10 mouse cellular contexts compared by ENCODE assay signal in the genomic region with DNA sequence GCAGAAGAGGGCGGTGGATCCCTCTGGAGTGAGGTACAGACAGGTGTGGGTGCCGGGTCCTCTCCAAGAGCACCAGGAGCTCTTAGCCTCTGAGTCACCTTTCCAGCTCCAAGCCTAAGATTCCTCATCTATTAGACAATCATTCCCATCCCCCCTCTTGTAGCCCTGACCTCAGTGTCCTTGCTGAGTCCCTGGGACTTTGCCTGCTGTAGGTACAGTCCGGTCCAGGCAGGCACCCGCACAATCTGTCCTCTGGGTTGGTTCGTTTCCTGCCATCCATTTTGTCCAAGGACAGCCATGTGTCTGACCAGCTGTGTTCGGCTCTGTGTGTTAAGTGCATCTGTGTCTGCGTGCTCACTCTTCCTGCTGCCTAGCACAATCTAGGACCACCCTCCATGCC. TPM values are rescaled to one million over a fixed set of nuclear protein-coding genes. Genes with fewer than 3 reads are reported as not detected.
A peak's percentile ranks its signal among the peaks of the same experiment; 100 is the strongest.
DNase-seq lines count a peak whose midpoint lies in the region; ATAC-seq and TF ChIP-seq lines count a peak whose summit lies in the region.
"Had no signal": no experiment of that assay in that cellular context is flagged by ENCODE, and none has a peak within 500 bp of the region (broad histone marks: within the 10 kb centered on the region; RNA-seq: fewer than 3 reads in every experiment).

No protein-coding gene starts in this region.

- H3K4me3 ChIP-seq in heart, embryonic 10.5 days: no peak overlapping the region
- no peak overlapping the region for H3K4me3 ChIP-seq in testis, adult 2 months (ENCODE audit: control insufficient read depth, low read depth, low read length)
- H3K4me3 ChIP-seq in hindbrain, embryonic 16.5 days (ENCODE audit: low read length): no peak overlapping the region
- no peak overlapping the region for H3K4me3 ChIP-seq in stomach, postnatal 0 days (ENCODE audit: low read depth, low read length)

- H3K27ac ChIP-seq in heart, embryonic 10.5 days: peak overlapping the region; percentile 78
- peak overlapping the region; percentile 94 for H3K27ac ChIP-seq in testis, adult 2 months (ENCODE audit: control insufficient read depth, insufficient read depth, low read depth, low read length)
- peak overlapping the region; percentile 19 for H3K27ac ChIP-seq in hindbrain, embryonic 16.5 days (ENCODE audit: low read depth, low read length)
- peak overlapping the region; percentile 77 for H3K27ac ChIP-seq in stomach, postnatal 0 days (replicated peaks)

- peaks cover 20% of the 10 kb centered on the region for H3K4me1 ChIP-seq in heart, embryonic 10.5 days
- peaks cover 11% of the 10 kb centered on the region for H3K4me1 ChIP-seq in testis, adult 2 months (ENCODE audit: control insufficient read depth, insufficient read depth, low read length)
- no peaks in the 10 kb centered on the region; the same call in 1 of the 2 replicates for H3K4me1 ChIP-seq in hindbrain, embryonic 16.5 days (ENCODE audit: control insufficient read depth, insufficient read depth, low read depth, low read length)
- no peaks in the 10 kb centered on the region; the same call in 1 of the 2 replicates for H3K4me1 ChIP-seq in stomach, postnatal 0 days (replicated peaks; ENCODE audit: control insufficient read depth, insufficient read depth)

- no peak for TF ChIP-seq CTCF in testis, adult 2 months (IDR thresholded peaks at IDR 0.05; ENCODE audit: control insufficient read depth, insufficient read depth, insufficient replicate concordance, low read depth, low read length)
- no peak for TF ChIP-seq CTCF in stomach, postnatal 0 days (IDR thresholded peaks at IDR 0.05; ENCODE audit: low read depth)

- no peaks in the 10 kb centered on the region for H3K27me3 ChIP-seq in heart, embryonic 10.5 days (ENCODE audit: insufficient read depth, poor library complexity, severe bottlenecking)
- H3K27me3 ChIP-seq in testis, adult 2 months (ENCODE audit: control insufficient read depth, insufficient read depth, low read length): no peaks in the 10 kb centered on the region
- no peaks in the 10 kb centered on the region for H3K27me3 ChIP-seq in hindbrain, embryonic 16.5 days (replicated peaks; ENCODE audit: control insufficient read depth, insufficient read depth, low read length)
- no peaks in the 10 kb centered on the region for H3K27me3 ChIP-seq in stomach, postnatal 0 days (ENCODE audit: control insufficient read depth, insufficient read depth, low read length)
- H3K27me3 ChIP-seq: CH12.LX had no signal

- peaks cover 44% of the 10 kb centered on the region for H3K36me3 ChIP-seq in heart, embryonic 10.5 days
- peaks cover 1% of the 10 kb centered on the region; the same call in 1 of the 2 replicates for H3K36me3 ChIP-seq in testis, adult 2 months (ENCODE audit: control insufficient read depth, insufficient read depth, low read length)
- H3K36me3 ChIP-seq in hindbrain, embryonic 16.5 days (ENCODE audit: control insufficient read depth, insufficient read depth, low read length): peaks cover 15% of the 10 kb centered on the region
- peaks cover 18% of the 10 kb centered on the region for H3K36me3 ChIP-seq in stomach, postnatal 0 days (ENCODE audit: control insufficient read depth, insufficient read depth, low read length)

- DNase-seq in heart, embryonic 10.5 days (ENCODE audit: low spot score): no peak
- no peak for DNase-seq in heart, adult 9 months (ENCODE audit: low spot score in 2 of 2)
- DNase-seq in testis, postnatal 10 days (ENCODE audit: low spot score): no peak
- no peak for DNase-seq in stomach, postnatal 0 days (ENCODE audit: low spot score)
- no peak for DNase-seq in cerebellum, adult 11 months
- DNase-seq in B cell, adult 2 months: no peak
- DNase-seq: cerebellum, adult 9-11 months had no signal

- no peak overlapping the region for H3K9ac ChIP-seq in hindbrain, embryonic 16.5 days (ENCODE audit: low read depth, low read length)
- no peak overlapping the region for H3K9ac ChIP-seq in stomach, postnatal 0 days (ENCODE audit: low read length)

- no peak overlapping the region for H3K4me2 ChIP-seq in hindbrain, embryonic 16.5 days (ENCODE audit: low read length)
- H3K4me2 ChIP-seq in stomach, postnatal 0 days (replicated peaks; ENCODE audit: low read depth): no peak overlapping the region

- WGBS in heart, embryonic 10.5 days: 67% methylated on average over 7 of the region's 7 CpGs
- WGBS in hindbrain, embryonic 16.5 days: 67% methylated on average over 7 of the region's 7 CpGs
- 69% methylated on average over 7 of the region's 7 CpGs for WGBS in stomach, postnatal 0 days

- H3K9me3 ChIP-seq in heart, embryonic 10.5 days: no peaks in the 10 kb centered on the region
- no peaks in the 10 kb centered on the region for H3K9me3 ChIP-seq in hindbrain, embryonic 16.5 days (ENCODE audit: control insufficient read depth, low read length)
- no peaks in the 10 kb centered on the region for H3K9me3 ChIP-seq in stomach, postnatal 0 days (ENCODE audit: control insufficient read depth, low read length)

- TF ChIP-seq EP300 in stomach, postnatal 0 days (optimal IDR thresholded peaks at IDR 0.05): no peak

- ATAC-seq in hindbrain, embryonic 16.5 days: peak; percentile 24
- peak; percentile 39 for ATAC-seq in stomach, postnatal 0 days (ENCODE audit: low FRiP score, low TSS enrichment)

- TF ChIP-seq POLR2A in testis, adult 2 months (IDR thresholded peaks at IDR 0.05; ENCODE audit: control insufficient read depth, low read depth, low read length): no peak

RNA-seq across cellular contexts. Expression of a gene that starts 12.5 kb away (rescaled TPM):
- 27.1 and 39.6 TPM in 2 replicates for polyA plus RNA-seq in heart, embryonic 10.5 days (2016; fragmentation: Nextera tagmentation; extraction: Ambion mirVana)
- polyA plus RNA-seq in testis, adult 2 months (2012; rRNA removed): 16.5 and 16.9 TPM in 2 replicates
- polyA plus RNA-seq in hindbrain, embryonic 16.5 days (2015; fragmentation: Nextera tagmentation; extraction: Ambion mirVana): 33.8 and 35.8 TPM in 2 replicates
- polyA plus RNA-seq in stomach, postnatal 0 days (2015; fragmentation: Nextera tagmentation; extraction: Ambion mirVana): 16.8 and 16.9 TPM in 2 replicates

RNA-seq across cellular contexts. Expression of a gene that starts 16.3 kb away (rescaled TPM):
- polyA plus RNA-seq in heart, embryonic 10.5 days (2016; fragmentation: Nextera tagmentation; extraction: Ambion mirVana): 4.9 and 6.5 TPM in 2 replicates
- polyA plus RNA-seq in testis, adult 2 months (2012; rRNA removed): 12.1 and 13.2 TPM in 2 replicates
- 7.6 and 7.7 TPM in 2 replicates for polyA plus RNA-seq in hindbrain, embryonic 16.5 days (2015; fragmentation: Nextera tagmentation; extraction: Ambion mirVana)
- polyA plus RNA-seq in stomach, postnatal 0 days (2015; fragmentation: Nextera tagmentation; extraction: Ambion mirVana): 1.9 and 3.3 TPM in 2 replicates

RNA-seq across cellular contexts. Expression of a gene that starts 27.9 kb away (rescaled TPM):
- 2.3 and 2.5 TPM in 2 replicates for polyA plus RNA-seq in heart, embryonic 10.5 days (2016; fragmentation: Nextera tagmentation; extraction: Ambion mirVana)
- 35.8 and 41.0 TPM in 2 replicates for polyA plus RNA-seq in testis, adult 2 months (2012; rRNA removed)
- polyA plus RNA-seq in hindbrain, embryonic 16.5 days (2015; fragmentation: Nextera tagmentation; extraction: Ambion mirVana): 3.3 and 3.4 TPM in 2 replicates
- polyA plus RNA-seq in stomach, postnatal 0 days (2015; fragmentation: Nextera tagmentation; extraction: Ambion mirVana): 0.63 and 0.76 TPM in 2 replicates

RNA-seq across cellular contexts. Expression of a gene that starts 59.0 kb away (rescaled TPM):
- 167 and 206 TPM in 2 replicates for polyA plus RNA-seq in heart, embryonic 10.5 days (2016; fragmentation: Nextera tagmentation; extraction: Ambion mirVana)
- polyA plus RNA-seq in testis, adult 2 months (2012; rRNA removed): 40.7 and 52.0 TPM in 2 replicates
- polyA plus RNA-seq in hindbrain, embryonic 16.5 days (2015; fragmentation: Nextera tagmentation; extraction: Ambion mirVana): 153 and 164 TPM in 2 replicates
- 167 and 168 TPM in 2 replicates for polyA plus RNA-seq in stomach, postnatal 0 days (2015; fragmentation: Nextera tagmentation; extraction: Ambion mirVana)

Comparison
In these comparisons a context has a peak if more than half of its experiments do, and no peak if none do; other contexts are left out.
1. H3K27ac ChIP-seq: peak in every context shown above with its lines; median percentile 94 in testis, adult 2 months; 78 in heart, embryonic 10.5 days; 77 in stomach, postnatal 0 days; 19 in hindbrain, embryonic 16.5 days.